Mouse (Mus musculus) CH12.LX (cell line): ENCODE data around the gene Ccdc85b. TPM values are rescaled to one million over a fixed set of nuclear protein-coding genes. Genes with fewer than 3 reads are reported as not detected.
A peak's percentile ranks its signal among the peaks of the same experiment; 100 is the strongest.

ENCODE experiments used
- DNase-seq: peaks from one replicate; pipeline ENCODE4 v3.0.0-alpha.2; 2013; ENCODE audit errors: extremely low read depth
- H3K27ac ChIP-seq: 2 replicates; pipeline ENCODE4 v1.5.1; 2012; ENCODE audit warnings: low read depth, mild to moderate bottlenecking, control low read depth, moderate library complexity; ENCODE audit not compliant: insufficient read depth
- H3K27me3 ChIP-seq: replicated peaks from 2 replicates; pipeline ENCODE3; 2012; ENCODE audit warnings: inconsistent platforms
- H3K36me3 ChIP-seq, 2 experiments: replicated peaks in 1 of 2; 2 replicates each; pipeline versions ENCODE3 to v1.6.1; 2012; ENCODE audit warnings: inconsistent platforms in 1 of 2, low read length in 1 of 2, mild to moderate bottlenecking in 1 of 2, mixed read lengths in 1 of 2, moderate library complexity in 1 of 2; ENCODE audit not compliant: control insufficient read depth in 1 of 2, insufficient read depth in 1 of 2
- H3K4me1 ChIP-seq, 2 experiments: 2 replicates each; pipeline ENCODE4 v1.6.1; 2012; ENCODE audit warnings: inconsistent platforms in 1 of 2, moderate library complexity in 1 of 2; ENCODE audit not compliant: insufficient read depth in 2 of 2, control insufficient read depth in 1 of 2
- H3K4me2 ChIP-seq: 2 replicates; pipeline ENCODE4 v1.6.1; 2012; ENCODE audit warnings: low read depth, mild to moderate bottlenecking, control low read depth; ENCODE audit not compliant: poor library complexity, insufficient read depth, severe bottlenecking
- H3K4me3 ChIP-seq, 3 experiments: fragments of 150-350 bp in 1 of 3; sonication (generic) in 1 of 3; replicated peaks in 1 of 3; 2 replicates each; pipeline versions ENCODE3 to v1.5.1; 2011 to 2012; ENCODE audit warnings: low read depth in 2 of 3, low read length in 2 of 3, mild to moderate bottlenecking in 2 of 3, moderate library complexity in 2 of 3, control low read depth in 1 of 3, improper control_type of control experiment in 1 of 3, inconsistent platforms in 1 of 3, mixed read lengths in 1 of 3; ENCODE audit not compliant: poor library complexity in 1 of 3
- H3K79me2 ChIP-seq: replicated peaks from 2 replicates; pipeline ENCODE4 v1.6.1; 2012; ENCODE audit warnings: mild to moderate bottlenecking, moderate library complexity; ENCODE audit not compliant: control insufficient read depth, poor library complexity, insufficient read depth, severe bottlenecking; ENCODE audit errors: extremely low read depth
- H3K9ac ChIP-seq: 2 replicates; pipeline ENCODE4 v1.6.1; 2012; ENCODE audit warnings: low read depth, mild to moderate bottlenecking, control low read depth, moderate library complexity; ENCODE audit not compliant: insufficient read depth
- H3K9me3 ChIP-seq: replicated peaks from 2 replicates; pipeline ENCODE3; 2012; ENCODE audit warnings: low read length, inconsistent platforms, mixed read lengths
- CHD1 ChIP-seq: IDR thresholded peaks from 2 replicates; pipeline ENCODE4 v1.6.1; 2012; ENCODE audit warnings: low read depth, low read length, improper control_type of control experiment, inconsistent platforms
- CTCF ChIP-seq, 2 experiments: IDR thresholded peaks in 1 of 2; conservative IDR thresholded peaks in 1 of 2; 2 replicates each; pipeline ENCODE4 v1.5.1; 2011 to 2012; ENCODE audit warnings: low read depth in 2 of 2, low read length in 2 of 2, improper control_type of control experiment in 1 of 2, inconsistent platforms in 1 of 2, mild to moderate bottlenecking in 1 of 2, moderate library complexity in 1 of 2
- GABPA ChIP-seq: IDR thresholded peaks from 2 replicates; pipeline ENCODE4 v1.6.1; 2012; ENCODE audit warnings: low read depth, low read length, improper control_type of control experiment, inconsistent platforms; ENCODE audit not compliant: insufficient replicate concordance
- HCFC1 ChIP-seq: IDR thresholded peaks from 2 replicates; pipeline ENCODE4 v1.6.1; 2012; ENCODE audit warnings: low read depth, mild to moderate bottlenecking, inconsistent platforms, low read length, improper control_type of control experiment
- KAT2A ChIP-seq: IDR thresholded peaks from 2 replicates; pipeline ENCODE4 v1.6.1; 2012; ENCODE audit warnings: low read length, improper control_type of control experiment, inconsistent platforms; ENCODE audit not compliant: insufficient replicate concordance
- MAFK ChIP-seq: IDR thresholded peaks from 2 replicates; pipeline ENCODE4 v1.6.1; 2011; ENCODE audit warnings: low read length, improper control_type of control experiment; ENCODE audit not compliant: insufficient replicate concordance
- MAX ChIP-seq: IDR thresholded peaks from 2 replicates; pipeline ENCODE4 v1.6.1; 2011; ENCODE audit warnings: low read length, improper control_type of control experiment
- MAZ ChIP-seq: IDR thresholded peaks from 2 replicates; pipeline ENCODE4 v1.6.1; 2012; ENCODE audit warnings: low read depth, mild to moderate bottlenecking, inconsistent platforms, low read length, improper control_type of control experiment, moderate library complexity
- MXI1 ChIP-seq: IDR thresholded peaks from 2 replicates; pipeline ENCODE4 v1.6.1; 2011; ENCODE audit warnings: mild to moderate bottlenecking, low read depth, low read length, improper control_type of control experiment
- MYC ChIP-seq: IDR thresholded peaks from 2 replicates; pipeline ENCODE4 v1.6.1; 2011; ENCODE audit warnings: low read depth, mild to moderate bottlenecking, improper control_type of control experiment, low read length
- NELFE ChIP-seq: IDR thresholded peaks from 2 replicates; pipeline ENCODE4 v1.6.1; 2011; ENCODE audit warnings: low read depth, low read length, improper control_type of control experiment
- NRF1 ChIP-seq: IDR thresholded peaks from 2 replicates; pipeline ENCODE4 v1.6.1; 2014; ENCODE audit warnings: low read depth, mild to moderate bottlenecking, inconsistent platforms, low read length, improper control_type of control experiment, moderate library complexity
- PAX5 ChIP-seq: IDR thresholded peaks from 2 replicates; pipeline ENCODE4 v1.6.1; 2012; ENCODE audit warnings: low read length, inconsistent platforms, mixed read lengths
- POLR2A ChIP-seq: IDR thresholded peaks from 2 replicates; pipeline ENCODE4 v1.6.1; 2011; ENCODE audit warnings: low read depth, mild to moderate bottlenecking, improper control_type of control experiment, low read length
- POLR2AphosphoS2 ChIP-seq: IDR thresholded peaks from 2 replicates; pipeline ENCODE4 v1.6.1; 2011; ENCODE audit warnings: low read depth, low read length, improper control_type of control experiment
- RAD21 ChIP-seq: IDR thresholded peaks from 2 replicates; pipeline ENCODE4 v1.6.1; 2011; ENCODE audit warnings: low read depth, mild to moderate bottlenecking, low read length, improper control_type of control experiment, moderate library complexity
- SMC3 ChIP-seq: IDR thresholded peaks from 2 replicates; pipeline ENCODE4 v1.6.1; 2011; ENCODE audit warnings: low read depth, low read length, improper control_type of control experiment
- TBP ChIP-seq: conservative IDR thresholded peaks from 2 replicates; pipeline ENCODE4 v1.6.1; 2011; ENCODE audit warnings: low read depth, low read length, improper control_type of control experiment
- USF1 ChIP-seq: IDR thresholded peaks from 2 replicates; pipeline ENCODE4 v1.6.1; 2014; ENCODE audit warnings: low read depth, mild to moderate bottlenecking, inconsistent platforms, low read length, improper control_type of control experiment
- USF2 ChIP-seq: conservative IDR thresholded peaks from 2 replicates; pipeline ENCODE4 v1.6.1; 2011; ENCODE audit warnings: low read depth, low read length, improper control_type of control experiment
- ZC3H11A ChIP-seq: IDR thresholded peaks from 2 replicates; pipeline ENCODE4 v1.6.1; 2012; ENCODE audit warnings: low read depth, mild to moderate bottlenecking, inconsistent platforms, low read length, improper control_type of control experiment
- ZNF384 ChIP-seq: IDR thresholded peaks from 2 replicates; pipeline ENCODE4 v1.6.1; 2012; ENCODE audit warnings: low read depth, low read length, improper control_type of control experiment, inconsistent platforms
- dilution Hi-C: fragments of 300-500 bp; cut with MboI; formaldehyde crosslinking; loops from 2 replicates; pipeline ENCODE4 v1.14.3; 2020; ENCODE audit warnings: low sequenced_read_pairs; ENCODE audit not compliant: extremely low pct_unique_long_range_greater_than_20kb, extremely low pct_ligation_motif_present
- in situ Hi-C: fragments of 300-500 bp; cut with MboI; formaldehyde crosslinking; loops from 3 replicates; pipeline ENCODE4 v1.14.3; 2019; ENCODE audit warnings: low sequenced_read_pairs, low pct_ligation_motif_present, low pct_unique_long_range_greater_than_20kb, mixed read lengths
- polyA plus RNA-seq: library from polyadenylated mRNA; unstranded; fragments of >175 nt; gene quantifications from 2 replicates; pipeline ENCODE4 v1.2.1, GENCODE M21; 2012; ENCODE audit warnings: low read depth; ENCODE audit not compliant: insufficient read length
- total RNA-seq, 2 experiments: library from RNA; depleted of rRNA; stranded (reverse); fragments of 300-350 nt in 1 of 2; fragments of >200 nt in 1 of 2; gene quantifications; 2 replicates each; pipeline ENCODE4 v1.2.3; 2012 to 2014

Ccdc85b gene
- total and polyA plus RNA-seq, 3 experiments = 2.1 to 4.2 (median 4.1) TPM

- Histone ChIP-seq H3K36me3 (peaks cover 0 to 6% of the 10 kb centered on the region in 2 experiments), H3K4me3 (peak overlapping the region in 1 of 3 experiments; percentile 75), H3K9me3 (no peaks in the 10 kb centered on the region), H3K9ac (no peak overlapping the region; the same call in 1 of the 2 replicates), H3K27ac (no peak overlapping the region)
- in situ Hi-C loops = no loop called here
- no peak for TF ChIP-seq MAX
- no peak for TF ChIP-seq KAT2A
- TF ChIP-seq USF2 = no peak
- TF ChIP-seq ZC3H11A = no peak
- TF ChIP-seq TBP = no peak
- no peak for TF ChIP-seq HCFC1
- TF ChIP-seq PAX5 = no peak
- no peak for TF ChIP-seq MAFK
- no peak for TF ChIP-seq POLR2A
- TF ChIP-seq NELFE = no peak
- no peak for TF ChIP-seq USF1
- no peak for TF ChIP-seq GABPA
- no peak for TF ChIP-seq ZNF384
- no peak for TF ChIP-seq MYC
- TF ChIP-seq MAZ = no peak
- no peak for TF ChIP-seq NRF1
- TF ChIP-seq, all 38 proteins: peak for 0
- no peaks in the 10 kb centered on the region for H3K79me2 ChIP-seq
- no peaks in the 10 kb centered on the region for H3K27me3 ChIP-seq
- dilution Hi-C loops = no loop called here
- peaks cover 9 to 26% of the 10 kb centered on the region in 2 experiments; a peak in 3 of 4 replicates for H3K4me1 ChIP-seq
- no peak for DNase-seq
- H3K4me2 ChIP-seq = no peak overlapping the region
These were observed 49.4 kb downstream of the Ccdc85b start for GRCm38 (mm10) chr19:5408057-5409001.

- peaks cover 0 to 6% of the 10 kb centered on the region in 2 experiments for H3K36me3 ChIP-seq
- H3K27ac ChIP-seq = peak overlapping the region; percentile 71
- DNase-seq = peak; percentile 83
- 0 out of 2 replicates have a peak overlapping the region, but pooled peaks have one; percentile 24 for H3K4me2 ChIP-seq
- H3K27me3 ChIP-seq = no peaks in the 10 kb centered on the region
- TF ChIP-seq RAD21 (peak; percentile 37), SMC3 (peak; percentile 41), POLR2AphosphoS2 (no peak), NRF1 (no peak), MXI1 (peak; percentile 21), HCFC1 (peak; percentile 14; the same call in 1 of the 2 replicates), CHD1 (0 out of 2 replicates have a peak, but pooled peaks have one; percentile 28), CTCF (conservative IDR thresholded peaks at IDR 0.05 in 1 of 2, IDR thresholded peaks at IDR 0.05 in 1 of 2; ENCODE audit: low read depth in 2 of 2, low read length in 2 of 2) (peak; percentile 52 to 68), NELFE (no peak), MYC (0 out of 2 replicates have a peak, but pooled peaks have one; percentile 14)
- TF ChIP-seq, all 38 proteins: peak for 7
- dilution Hi-C loops = no loop called here
- H3K4me1 ChIP-seq = peaks cover 9 to 26% of the 10 kb centered on the region in 2 experiments; a peak in 3 of 4 replicates
- H3K79me2 ChIP-seq = no peaks in the 10 kb centered on the region
- peak overlapping the region; percentile 63 to 83 (median 75) for H3K4me3 ChIP-seq
- H3K9ac ChIP-seq = peak overlapping the region; percentile 65
- no peaks in the 10 kb centered on the region for H3K9me3 ChIP-seq
- in situ Hi-C loops = no loop called here
These were observed 50.6 kb downstream of the Ccdc85b start for GRCm38 (mm10) chr19:5407133-5407532.
